Mouse (Mus musculus) hindbrain, embryonic 15.5 days (tissue): ENCODE results near the gene Arhgap21. TPM values are rescaled to one million over a fixed set of nuclear protein-coding genes. Genes with fewer than 3 reads are reported as not detected.

ENCODE experiments used
- ATAC-seq: fragments of 200-750 bp; cut with Nextera tagmentation; 2 replicates; pipeline ENCODE4 v1.8.0; 2017; ENCODE audit warnings: low read depth, moderate number of reproducible peaks, moderate TSS enrichment; ENCODE audit not compliant: low FRiP score
- H3K27ac ChIP-seq: fragments of 300-500 bp; sonication (generic); replicated peaks from 2 replicates; pipeline ENCODE4 v1.5.1; 2015; ENCODE audit warnings: mild to moderate bottlenecking, inconsistent platforms
- H3K27me3 ChIP-seq: fragments of 300-500 bp; sonication (generic); 2 replicates; pipeline ENCODE4 v1.6.1; 2015; ENCODE audit warnings: control low read depth, inconsistent platforms
- H3K36me3 ChIP-seq: fragments of 300-500 bp; sonication (generic); 2 replicates; pipeline ENCODE4 v1.6.1; 2015; ENCODE audit warnings: control low read depth, inconsistent platforms
- H3K4me1 ChIP-seq: fragments of 300-500 bp; sonication (generic); replicated peaks from 2 replicates; pipeline ENCODE4 v1.6.1; 2015; ENCODE audit warnings: control low read depth, inconsistent platforms
- H3K4me2 ChIP-seq: fragments of 300-500 bp; sonication (generic); 2 replicates; pipeline ENCODE4 v1.6.1; 2015; ENCODE audit warnings: moderate library complexity, mild to moderate bottlenecking, inconsistent platforms
- H3K4me3 ChIP-seq: fragments of 300-500 bp; sonication (generic); 2 replicates; pipeline ENCODE4 v1.5.1; 2015; ENCODE audit warnings: mild to moderate bottlenecking, inconsistent platforms
- H3K9ac ChIP-seq: fragments of 300-500 bp; sonication (generic); 2 replicates; pipeline ENCODE4 v1.6.1; 2015; ENCODE audit warnings: inconsistent platforms
- H3K9me3 ChIP-seq: fragments of 300-500 bp; sonication (generic); 2 replicates; pipeline ENCODE4 v1.6.1; 2016; ENCODE audit warnings: control low read depth, inconsistent platforms
- WGBS: fragments of 180-500 bp; shearing (Covaris S2); methylation state at CpG from one replicate; pipeline ENCODE4 v1.1.7; 2015; 5-methylcytosine and 5-hydroxymethylcytosine counted together
- polyA plus RNA-seq: library from polyadenylated mRNA; unstranded; fragments of >200 nt; fragmentation: Nextera tagmentation; extraction: Ambion mirVana; gene quantifications from 2 replicates; pipeline ENCODE4 v1.2.1, GENCODE M21; 2015

The Arhgap21 gene
- polyA plus RNA-seq = 36.8 and 36.9 TPM in 2 replicates

DNA sequence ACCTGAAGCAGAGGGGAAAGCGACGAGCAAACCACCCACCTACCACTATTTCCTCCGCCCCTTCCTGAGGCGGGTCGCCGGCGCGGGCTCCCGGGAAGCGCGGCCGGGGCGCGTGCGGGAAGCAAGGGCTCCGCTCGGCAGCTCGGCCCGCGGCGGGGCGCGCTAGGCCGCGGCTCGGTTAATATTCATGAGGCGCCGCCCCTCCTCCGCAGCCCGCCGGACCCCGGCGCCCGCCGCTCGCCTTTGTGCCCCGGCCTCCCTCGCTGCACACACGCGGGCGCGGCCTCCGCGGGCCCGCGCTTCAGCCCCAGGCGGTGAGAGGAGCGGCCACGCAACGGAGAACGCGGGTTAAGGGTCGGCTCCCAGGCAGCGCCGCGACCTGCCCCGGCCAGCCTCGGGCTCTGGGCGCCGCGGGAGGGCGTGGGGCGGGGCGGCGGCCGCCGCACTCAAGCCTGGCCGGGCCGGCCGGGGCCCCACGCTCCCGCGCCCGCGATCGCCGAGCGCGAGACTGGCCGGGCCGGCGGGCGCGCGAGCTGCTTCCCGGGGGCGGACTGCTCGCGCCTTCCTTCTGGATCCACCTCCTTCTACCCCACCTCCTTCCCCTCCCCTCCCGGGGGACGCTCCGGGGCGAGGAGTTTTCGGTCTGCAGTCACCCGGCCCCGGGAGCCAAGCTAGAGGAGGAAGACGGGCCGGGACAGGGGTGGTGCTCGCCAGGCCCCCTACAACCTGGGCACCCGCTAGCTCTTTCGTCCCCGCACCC lies at the start of gene Arhgap21:
Gene Arhgap21 (minus strand): TSS at position 441 of the 760 bp plus-strand sequence.
- WGBS = under 1% methylated on average over 64 of the region's 102 CpGs
- H3K4me1 ChIP-seq = peaks cover 21% of the 10 kb centered on the region
- peak within 1 kb of the TSS; percentile 100 for H3K27ac ChIP-seq
- no peaks in the 10 kb centered on the region for H3K27me3 ChIP-seq
- H3K9me3 ChIP-seq = no peaks in the 10 kb centered on the region
- H3K36me3 ChIP-seq = no peaks in the 10 kb centered on the region
- peak within 1 kb of the TSS; percentile 83 for H3K4me2 ChIP-seq
- H3K4me3 ChIP-seq = peak within 1 kb of the TSS; percentile 97
- peak within 1 kb of the TSS; percentile 98 for H3K9ac ChIP-seq
- ATAC-seq = peak; percentile 61

DNA sequence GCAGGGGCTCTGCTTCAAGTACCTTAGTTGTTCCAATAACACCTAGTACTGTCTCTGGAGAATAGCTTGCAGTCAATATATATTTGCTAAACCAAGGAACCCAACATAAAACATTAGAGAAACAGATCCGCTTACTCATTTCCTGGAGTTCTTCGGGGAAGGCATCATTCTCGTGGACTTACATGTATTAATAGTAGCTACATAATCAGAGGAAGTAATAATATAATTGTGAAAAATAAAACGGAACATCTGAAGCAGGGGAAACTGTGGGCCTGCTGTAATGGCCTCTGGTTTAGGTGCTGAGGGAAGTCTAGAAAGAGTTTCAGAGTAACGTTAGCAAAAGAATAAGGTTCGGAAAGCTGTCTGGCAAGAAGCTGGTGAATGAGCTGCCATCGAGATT lies 47.9 kb upstream of the Arhgap21 start:
- ATAC-seq = no peak
- Histone ChIP-seq H3K27ac (no peak overlapping the region), H3K4me1 (no peaks in the 10 kb centered on the region), H3K9ac (no peak overlapping the region), H3K27me3 (no peaks in the 10 kb centered on the region), H3K36me3 (no peaks in the 10 kb centered on the region), H3K9me3 (no peaks in the 10 kb centered on the region), H3K4me3 (no peak overlapping the region), H3K4me2 (no peak overlapping the region)
- WGBS = 72% methylated on average over 7 of the region's 7 CpGs

- Histone ChIP-seq H3K27me3 (no peaks in the 10 kb centered on the region), H3K9me3 (no peaks in the 10 kb centered on the region), H3K36me3 (no peaks in the 10 kb centered on the region), H3K4me3 (no peak overlapping the region), H3K9ac (peak overlapping the region; percentile 19; the same call in 1 of the 2 replicates), H3K4me1 (peaks cover 23% of the 10 kb centered on the region), H3K27ac (peak overlapping the region; percentile 88), H3K4me2 (no peak overlapping the region)
- 14% methylated on average over 11 of the region's 11 CpGs for whole genome bisulfite sequencing
- peak; percentile 89 for ATAC-seq
Observed at GRCm38 (mm10) chr2:21010806-21011397, 42.2 kb upstream of the Arhgap21 start.

DNA sequence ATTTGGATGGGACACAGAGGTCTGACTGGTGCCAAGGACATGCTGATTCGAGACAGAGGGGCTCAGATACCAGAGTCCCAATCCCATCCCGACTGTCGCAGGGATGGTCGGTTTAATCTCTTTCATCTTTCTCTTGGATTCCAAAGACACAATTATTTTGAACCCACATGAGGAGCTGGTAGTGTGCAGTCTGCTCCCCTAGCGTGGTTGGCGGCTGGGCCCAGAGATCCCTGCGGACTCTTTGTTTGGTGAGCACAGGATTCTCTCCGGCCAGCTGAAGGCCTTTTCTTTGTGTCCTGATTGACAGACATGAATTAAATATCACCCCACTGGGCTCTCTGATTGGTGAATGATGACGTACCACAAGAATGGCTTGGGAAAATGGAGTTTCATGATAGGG lies 41.5 kb upstream of the Arhgap21 start:
- H3K36me3 ChIP-seq = no peaks in the 10 kb centered on the region
- H3K27me3 ChIP-seq = no peaks in the 10 kb centered on the region
- H3K9ac ChIP-seq = no peak overlapping the region
- peak overlapping the region; percentile 88 for H3K27ac ChIP-seq
- H3K9me3 ChIP-seq = no peaks in the 10 kb centered on the region
- no peak overlapping the region for H3K4me3 ChIP-seq
- 8% methylated on average over 9 of the region's 9 CpGs for WGBS
- ATAC-seq = peak; percentile 85
- H3K4me2 ChIP-seq = peak overlapping the region; percentile 16
- peaks cover 23% of the 10 kb centered on the region for H3K4me1 ChIP-seq

- Histone ChIP-seq H3K27me3 (no peaks in the 10 kb centered on the region), H3K27ac (peak overlapping the region; percentile 88), H3K4me1 (peaks cover 23% of the 10 kb centered on the region), H3K4me3 (no peak overlapping the region), H3K36me3 (no peaks in the 10 kb centered on the region), H3K9me3 (no peaks in the 10 kb centered on the region), H3K9ac (no peak overlapping the region), H3K4me2 (peak overlapping the region; percentile 16)
- 28% methylated on average over 16 of the region's 16 CpGs for WGBS
- ATAC-seq = peak; percentile 54; the same call in 1 of the 2 replicates
Observed at GRCm38 (mm10) chr2:21009258-21010140, 40.8 kb upstream of the Arhgap21 start.

DNA sequence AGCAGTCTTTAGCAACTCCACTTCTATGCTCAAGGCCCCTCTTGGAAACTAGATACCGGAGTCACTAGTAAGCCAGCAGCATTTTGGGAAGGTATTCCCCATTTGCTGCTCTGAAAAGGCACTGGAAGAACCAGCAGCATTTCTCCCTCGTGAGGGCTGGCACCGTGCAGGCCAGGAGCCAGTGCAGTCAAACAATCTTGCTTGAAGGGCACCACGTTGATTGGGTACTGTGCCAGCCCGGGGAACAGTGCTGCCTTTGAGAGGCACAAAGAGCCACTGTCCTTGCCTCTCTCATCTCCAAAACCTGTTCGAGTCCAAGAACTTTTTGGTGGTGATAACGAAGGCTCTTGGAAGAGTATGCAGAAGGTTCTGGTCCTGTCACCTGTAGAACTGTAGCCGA lies 33.9 kb upstream of the Arhgap21 start:
- Histone ChIP-seq H3K4me1 (no peaks in the 10 kb centered on the region), H3K9ac (no peak overlapping the region), H3K9me3 (no peaks in the 10 kb centered on the region), H3K27ac (no peak overlapping the region; the same call in 1 of the 2 replicates), H3K4me3 (no peak overlapping the region), H3K4me2 (no peak overlapping the region), H3K27me3 (no peaks in the 10 kb centered on the region), H3K36me3 (no peaks in the 10 kb centered on the region)
- WGBS = 77% methylated on average over 8 of the region's 8 CpGs
- ATAC-seq = peak; percentile 83

- WGBS = 88% methylated on average over 5 of the region's 5 CpGs
- Histone ChIP-seq H3K4me2 (no peak overlapping the region), H3K27ac (no peak overlapping the region), H3K9ac (no peak overlapping the region), H3K27me3 (no peaks in the 10 kb centered on the region), H3K36me3 (no peaks in the 10 kb centered on the region), H3K4me3 (no peak overlapping the region), H3K4me1 (no peaks in the 10 kb centered on the region), H3K9me3 (no peaks in the 10 kb centered on the region)
- no peak for ATAC-seq
Observed at GRCm38 (mm10) chr2:21001156-21001555, 32.5 kb upstream of the Arhgap21 start.

- no peak overlapping the region for H3K4me2 ChIP-seq
- H3K9me3 ChIP-seq = no peaks in the 10 kb centered on the region
- H3K27ac ChIP-seq = no peak overlapping the region
- no peaks in the 10 kb centered on the region for H3K27me3 ChIP-seq
- ATAC-seq = no peak
- H3K4me3 ChIP-seq = no peak overlapping the region
- no peak overlapping the region for H3K9ac ChIP-seq
- 98% methylated on average over 2 of the region's 2 CpGs for WGBS
- H3K36me3 ChIP-seq = no peaks in the 10 kb centered on the region
- H3K4me1 ChIP-seq = no peaks in the 10 kb centered on the region
Observed at GRCm38 (mm10) chr2:20995547-20995946, 26.9 kb upstream of the Arhgap21 start.

- no peak overlapping the region for H3K4me2 ChIP-seq
- 82% methylated on average over 2 of the region's 2 CpGs for WGBS
- H3K4me3 ChIP-seq = no peak overlapping the region
- ATAC-seq = no peak
- no peaks in the 10 kb centered on the region for H3K27me3 ChIP-seq
- no peaks in the 10 kb centered on the region for H3K9me3 ChIP-seq
- no peak overlapping the region for H3K9ac ChIP-seq
- H3K4me1 ChIP-seq = no peaks in the 10 kb centered on the region
- H3K36me3 ChIP-seq = no peaks in the 10 kb centered on the region
- no peak overlapping the region for H3K27ac ChIP-seq
Observed at GRCm38 (mm10) chr2:20991508-20991907, 22.8 kb upstream of the Arhgap21 start.

GRCm38 (mm10) chr2:20990907-20991306 lies 22.2 kb upstream of the Arhgap21 start:
- no peak overlapping the region for H3K9ac ChIP-seq
- WGBS = 80% methylated on average over 2 of the region's 2 CpGs
- H3K9me3 ChIP-seq = no peaks in the 10 kb centered on the region
- H3K36me3 ChIP-seq = no peaks in the 10 kb centered on the region
- no peak overlapping the region for H3K4me2 ChIP-seq
- H3K4me1 ChIP-seq = no peaks in the 10 kb centered on the region
- ATAC-seq = no peak
- no peak overlapping the region for H3K27ac ChIP-seq
- H3K4me3 ChIP-seq = no peak overlapping the region
- no peaks in the 10 kb centered on the region for H3K27me3 ChIP-seq

GRCm38 (mm10) chr2:20990056-20990455 lies 21.4 kb upstream of the Arhgap21 start:
- no peak overlapping the region for H3K4me2 ChIP-seq
- 90% methylated on average over 3 of the region's 3 CpGs for WGBS
- no peaks in the 10 kb centered on the region for H3K9me3 ChIP-seq
- H3K36me3 ChIP-seq = no peaks in the 10 kb centered on the region
- no peaks in the 10 kb centered on the region for H3K27me3 ChIP-seq
- no peak overlapping the region for H3K9ac ChIP-seq
- ATAC-seq = no peak
- no peaks in the 10 kb centered on the region for H3K4me1 ChIP-seq
- no peak overlapping the region for H3K27ac ChIP-seq
- H3K4me3 ChIP-seq = no peak overlapping the region

DNA sequence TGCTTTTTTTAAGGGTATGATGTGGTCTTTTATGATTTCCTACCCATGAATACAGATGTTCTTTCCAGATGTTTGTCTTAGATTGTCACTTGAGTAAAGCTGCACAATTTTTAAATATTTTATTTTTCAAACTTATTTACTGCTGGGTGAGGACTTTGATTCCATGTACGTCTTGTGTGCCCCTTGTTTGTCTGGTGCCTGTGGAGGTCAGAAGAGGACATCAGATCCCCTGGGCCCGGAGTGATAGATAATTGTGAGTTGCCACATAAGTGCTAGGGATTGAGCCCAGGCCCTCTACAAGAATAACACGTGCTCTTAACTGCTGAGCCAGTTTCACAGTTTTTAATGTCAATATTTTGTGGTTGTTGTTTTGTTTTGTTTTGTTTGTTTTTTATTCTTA lies 19.1 kb upstream of the Arhgap21 start:
- Histone ChIP-seq H3K4me3 (no peak overlapping the region), H3K27ac (no peak overlapping the region), H3K27me3 (no peaks in the 10 kb centered on the region), H3K4me1 (no peaks in the 10 kb centered on the region), H3K4me2 (no peak overlapping the region), H3K9me3 (no peaks in the 10 kb centered on the region), H3K9ac (no peak overlapping the region), H3K36me3 (no peaks in the 10 kb centered on the region)
- 74% methylated on average over 3 of the region's 3 CpGs for WGBS
- ATAC-seq = no peak
